Mouse (Mus musculus) myocyte (in vitro differentiated cells): ENCODE results near the gene Napb.

Experiments
- CEBPB ChIP-seq: IDR thresholded peaks from 2 replicates; pipeline ENCODE4 v1.6.1; 2011; ENCODE audit warnings: mild to moderate bottlenecking, moderate library complexity; ENCODE audit not compliant: poor library complexity, insufficient read depth, severe bottlenecking
- E2F4 ChIP-seq: IDR thresholded peaks from one replicate; pipeline ENCODE4 v1.6.1; 2011; ENCODE audit warnings: mild to moderate bottlenecking, control low read depth, moderate library complexity; ENCODE audit not compliant: insufficient read depth
- MAX ChIP-seq: IDR thresholded peaks from one replicate; pipeline ENCODE4 v1.6.1; 2011; ENCODE audit warnings: low read depth, mild to moderate bottlenecking, control low read depth
- MYOG ChIP-seq, 3 experiments: IDR thresholded peaks; one replicate each; pipeline ENCODE4 v1.6.1; 2011; ENCODE audit warnings: control low read depth in 2 of 3, low read depth in 2 of 3, mild to moderate bottlenecking in 2 of 3; ENCODE audit not compliant: insufficient read length in 2 of 3, control insufficient read depth in 1 of 3, insufficient read depth in 1 of 3
- POLR2A ChIP-seq: IDR thresholded peaks from one replicate; pipeline ENCODE4 v1.6.1; 2011; ENCODE audit warnings: low read depth, mild to moderate bottlenecking, control low read depth, moderate library complexity; ENCODE audit not compliant: insufficient read length
- POLR2AphosphoS2 ChIP-seq: IDR thresholded peaks from one replicate; pipeline ENCODE4 v1.6.1; 2011; ENCODE audit warnings: low read depth, control low read depth; ENCODE audit not compliant: insufficient read length
- SRF ChIP-seq: IDR thresholded peaks from one replicate; pipeline ENCODE4 v1.6.1; 2011; ENCODE audit warnings: low read depth; ENCODE audit not compliant: control insufficient read depth, insufficient read length
- TCF12 ChIP-seq: IDR thresholded peaks from one replicate; pipeline ENCODE4 v1.6.1; 2011; ENCODE audit warnings: mild to moderate bottlenecking, control low read depth; ENCODE audit not compliant: poor library complexity, insufficient read depth, severe bottlenecking
- TCF3 ChIP-seq: IDR thresholded peaks from one replicate; pipeline ENCODE4 v1.6.1; 2011; ENCODE audit warnings: low read depth, control low read depth; ENCODE audit not compliant: insufficient read length

DNA sequence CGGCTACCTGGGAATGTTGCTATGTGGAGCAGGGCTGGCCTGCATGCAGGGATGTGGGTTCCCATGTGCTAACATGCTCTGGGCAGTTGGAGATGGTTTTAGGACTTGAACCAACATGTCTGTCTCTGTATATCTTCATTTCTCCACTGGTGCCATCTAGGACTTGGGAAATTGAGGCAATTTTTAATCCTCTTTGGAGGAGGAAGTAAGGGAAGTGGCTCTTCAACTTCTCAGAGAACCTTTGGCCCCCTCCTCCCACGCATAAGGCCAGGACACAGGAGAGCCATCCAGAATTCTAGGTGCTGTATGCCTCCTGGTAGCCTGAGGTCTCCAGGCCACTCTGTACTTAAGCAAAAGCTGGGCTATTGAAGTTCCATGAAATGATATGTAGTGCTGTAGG, 47.3 kb downstream of the Napb start:
- no peak for TF ChIP-seq POLR2A
- no peak for TF ChIP-seq TCF3
- TF ChIP-seq CEBPB = no peak
- TF ChIP-seq POLR2AphosphoS2 = no peak
- no peak for TF ChIP-seq MAX
- TF ChIP-seq MYOG (IDR thresholded peaks at IDR 0.05; ENCODE audit: control insufficient read depth in 1 of 3, insufficient read depth in 1 of 3, insufficient read length in 2 of 3, low read depth in 2 of 3) = no peak
- no peak for TF ChIP-seq SRF
- no peak for TF ChIP-seq TCF12
- TF ChIP-seq E2F4 = no peak
